Mouse (Mus musculus): ENCODE data around the gene Hif1an.

Gene Hif1an

GRCm38 (mm10) chr19:44564006-44564405, 1.4 kb downstream of the Hif1an start:
- DNase-seq (ENCODE audit: low spot score in 2 of 2): no peak

GRCm38 (mm10) chr19:44567763-44568162, 5.1 kb downstream of the Hif1an start:
- no peak for DNase-seq (ENCODE audit: low spot score in 2 of 2)

GRCm38 (mm10) chr19:44576275-44576674, 13.6 kb downstream of the Hif1an start:
- no peak for DNase-seq (ENCODE audit: low spot score in 2 of 2)

GRCm38 (mm10) chr19:44578038-44578437, 15.4 kb downstream of the Hif1an start:
- no peak for DNase-seq (ENCODE audit: low spot score in 2 of 2)

GRCm38 (mm10) chr19:44582103-44582502, 19.5 kb downstream of the Hif1an start:
- no peak for DNase-seq (ENCODE audit: low spot score in 2 of 2)

GRCm38 (mm10) chr19:44582638-44583309, 20.1 kb downstream of the Hif1an start:
- DNase-seq (ENCODE audit: low spot score in 2 of 2): peak; percentile 85 to 90

GRCm38 (mm10) chr19:44588036-44588435, 25.4 kb downstream of the Hif1an start:
- no peak for DNase-seq (ENCODE audit: low spot score in 2 of 2)

- no peak for DNase-seq (ENCODE audit: low spot score in 2 of 2)
These were observed 27.1 kb downstream of the Hif1an start for GRCm38 (mm10) chr19:44589591-44590223.

- DNase-seq (ENCODE audit: low spot score in 2 of 2): no peak
These were observed 28.3 kb downstream of the Hif1an start for GRCm38 (mm10) chr19:44590992-44591391.

GRCm38 (mm10) chr19:44591638-44592037, 29.0 kb downstream of the Hif1an start:
- no peak for DNase-seq (ENCODE audit: low spot score in 2 of 2)

GRCm38 (mm10) chr19:44594180-44594579, 31.5 kb downstream of the Hif1an start:
- no peak for DNase-seq (ENCODE audit: low spot score in 2 of 2)

GRCm38 (mm10) chr19:44618166-44618565, 55.5 kb downstream of the Hif1an start:
- DNase-seq (ENCODE audit: low spot score in 2 of 2): peak; percentile 63 to 79
